Mouse (Mus musculus): Measurements from ENCODE around the gene Psmd9. TPM values are rescaled to one million over a fixed set of nuclear protein-coding genes. Genes with fewer than 3 reads are reported as not detected.

Psmd9 gene
- polyA plus RNA-seq, 1 experiment from 2014 or later, result 82.9 TPM

DNA sequence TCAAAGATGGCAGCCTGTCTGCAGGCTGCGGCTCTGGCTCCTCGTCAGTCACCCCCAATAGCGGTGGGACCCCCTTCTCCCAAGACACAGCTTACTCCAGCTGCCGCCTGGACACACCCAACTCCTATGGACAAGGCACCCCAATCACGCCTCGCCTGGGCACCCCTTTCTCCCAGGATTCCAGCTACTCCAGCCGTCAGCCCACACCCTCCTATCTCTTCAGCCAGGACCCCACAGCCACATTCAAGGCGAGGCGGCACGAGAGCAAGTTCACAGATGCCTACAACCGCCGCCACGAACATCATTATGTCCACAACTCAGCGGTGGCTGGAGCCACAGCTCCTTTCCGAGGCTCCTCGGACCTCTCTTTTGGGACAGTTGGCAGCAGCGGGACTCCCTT lies 21.6 kb upstream of the Psmd9 start:
- no peak overlapping the region for H3K9ac ChIP-seq (replicated peaks)
- 84% methylated on average over 17 of the region's 17 CpGs for WGBS
- peaks cover 37% of the 10 kb centered on the region for H3K36me3 ChIP-seq
- H3K4me3 ChIP-seq, result no peak overlapping the region
- H3K4me2 ChIP-seq (replicated peaks), result no peak overlapping the region
- no peaks in the 10 kb centered on the region for H3K27me3 ChIP-seq
- H3K9me3 ChIP-seq, result no peaks in the 10 kb centered on the region
- H3K27ac ChIP-seq (replicated peaks), result no peak overlapping the region
- no peak for ATAC-seq (replicated peaks)
- H3K4me1 ChIP-seq, result peaks cover 72% of the 10 kb centered on the region

DNA sequence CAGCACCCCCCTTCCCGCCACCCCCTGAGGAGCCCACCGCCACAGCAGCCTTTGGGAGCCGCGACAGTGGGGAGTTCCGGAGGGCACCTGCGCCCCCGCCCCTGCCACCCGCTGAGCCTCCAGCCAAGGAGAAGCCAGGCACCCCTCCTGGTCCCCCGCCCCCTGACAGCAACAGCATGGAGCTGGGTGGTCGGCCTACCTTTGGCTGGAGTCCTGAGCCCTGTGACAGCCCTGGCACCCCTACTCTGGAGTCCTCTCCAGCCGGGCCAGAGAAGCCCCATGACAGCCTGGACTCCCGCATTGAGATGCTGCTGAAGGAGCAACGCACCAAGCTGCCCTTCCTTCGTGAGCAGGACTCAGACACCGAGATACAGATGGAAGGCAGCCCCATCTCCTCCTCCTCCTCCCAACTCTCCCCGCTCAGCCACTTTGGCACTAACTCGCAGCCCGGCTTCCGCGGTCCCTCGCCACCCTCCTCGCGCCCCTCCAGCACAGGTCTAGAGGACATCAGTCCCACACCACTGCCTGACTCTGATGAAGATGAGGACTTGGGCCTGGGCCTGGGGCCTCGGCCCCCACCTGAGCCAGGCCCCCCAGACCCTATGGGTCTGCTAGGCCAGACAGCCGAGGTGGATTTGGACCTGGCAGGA lies 21.0 kb upstream of the Psmd9 start:
- 80% methylated on average over 25 of the region's 25 CpGs for WGBS
- H3K4me1 ChIP-seq, result peaks cover 72% of the 10 kb centered on the region
- H3K9ac ChIP-seq (replicated peaks), result peak overlapping the region; percentile 16; the same call in 1 of the 2 replicates
- no peak overlapping the region for H3K27ac ChIP-seq (replicated peaks)
- H3K4me3 ChIP-seq, result no peak overlapping the region
- no peak for ATAC-seq (replicated peaks)
- H3K9me3 ChIP-seq, result no peaks in the 10 kb centered on the region
- H3K27me3 ChIP-seq, result no peaks in the 10 kb centered on the region
- H3K4me2 ChIP-seq (replicated peaks), result no peak overlapping the region
- H3K36me3 ChIP-seq, result peaks cover 43% of the 10 kb centered on the region

DNA sequence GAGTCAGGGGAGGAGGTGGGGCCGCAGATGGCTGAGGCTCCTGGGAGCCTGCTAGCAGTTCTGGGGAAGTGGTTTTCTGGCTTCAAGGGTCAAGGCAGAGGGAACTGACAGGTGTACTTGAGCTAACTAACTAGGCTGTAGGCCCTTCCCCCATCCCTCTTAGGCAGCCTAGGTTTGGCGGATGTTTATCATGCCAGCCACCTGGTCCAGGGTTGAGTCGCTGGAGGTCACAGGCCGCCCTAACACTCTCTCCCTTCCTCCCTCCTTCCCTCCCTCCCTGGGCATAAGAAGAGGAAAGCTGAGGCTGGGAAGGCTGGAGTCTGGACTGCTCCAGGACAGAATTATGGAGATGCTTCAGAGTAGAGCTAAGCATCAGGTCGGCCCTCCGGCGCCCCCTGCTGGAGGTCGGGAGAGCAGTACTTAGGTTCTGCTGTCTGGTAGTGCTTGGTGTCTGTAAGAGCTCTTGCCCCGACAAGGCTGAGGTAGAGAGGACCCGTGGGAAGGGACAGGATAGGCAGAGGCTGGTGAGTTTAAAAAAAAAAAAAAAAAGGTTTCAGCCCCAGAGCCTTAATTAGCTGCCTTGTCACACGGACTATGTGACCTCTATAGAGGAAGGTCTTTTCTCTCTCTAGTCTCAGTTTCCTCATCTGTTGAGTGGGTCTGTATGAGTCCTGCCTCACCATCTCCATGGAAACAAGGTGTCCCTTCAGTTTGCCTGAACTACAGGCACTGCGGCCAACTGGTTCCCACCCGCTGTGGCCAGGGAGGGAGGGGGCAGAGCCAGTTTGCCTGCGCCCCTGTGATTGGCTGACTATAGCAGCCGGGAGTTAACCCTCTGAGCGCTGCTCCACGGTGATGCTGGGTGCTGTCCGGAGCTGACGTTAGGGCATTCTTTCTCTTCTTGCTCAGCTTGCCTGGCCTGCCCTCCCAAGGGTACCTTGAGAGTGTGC lies 19.5 kb upstream of the Psmd9 start:
- peaks cover 57% of the 10 kb centered on the region for H3K36me3 ChIP-seq
- peak overlapping the region; percentile 40 for H3K9ac ChIP-seq (replicated peaks)
- peak; percentile 81 for ATAC-seq (replicated peaks)
- no peaks in the 10 kb centered on the region for H3K9me3 ChIP-seq
- H3K4me1 ChIP-seq, result peaks cover 59% of the 10 kb centered on the region
- no peaks in the 10 kb centered on the region for H3K27me3 ChIP-seq
- H3K4me3 ChIP-seq, result peak overlapping the region; percentile 45
- WGBS, result 9% methylated on average over 19 of the region's 19 CpGs
- H3K27ac ChIP-seq (replicated peaks), result no peak overlapping the region
- H3K4me2 ChIP-seq (replicated peaks), result peak overlapping the region; percentile 70

DNA sequence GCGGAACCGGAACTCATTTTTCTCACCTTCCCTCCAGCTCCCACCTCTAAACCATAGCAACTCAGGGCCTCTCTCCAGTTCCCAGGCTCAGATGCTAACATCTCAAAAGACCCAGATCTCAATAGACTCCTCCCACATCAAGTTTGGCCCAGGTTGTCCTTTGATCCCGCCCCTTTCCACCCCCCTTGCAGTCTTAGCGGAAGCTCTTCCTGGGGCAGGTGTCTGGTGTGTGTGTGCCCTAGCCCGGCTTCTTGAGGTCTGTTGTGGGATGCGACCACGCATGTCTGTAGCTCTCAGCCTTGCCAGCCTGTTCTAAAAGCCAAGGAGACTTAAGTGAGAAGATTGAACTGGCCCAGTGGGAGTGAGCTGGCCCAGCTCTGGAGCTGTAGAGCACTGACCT lies 18.6 kb upstream of the Psmd9 start:
- H3K4me2 ChIP-seq (replicated peaks), result peak overlapping the region; percentile 70
- no peak overlapping the region for H3K27ac ChIP-seq (replicated peaks)
- peak overlapping the region; percentile 34 for H3K9ac ChIP-seq (replicated peaks)
- H3K27me3 ChIP-seq, result no peaks in the 10 kb centered on the region
- ATAC-seq (replicated peaks), result no peak
- H3K9me3 ChIP-seq, result no peaks in the 10 kb centered on the region
- peaks cover 59% of the 10 kb centered on the region for H3K36me3 ChIP-seq
- 48% methylated on average over 7 of the region's 7 CpGs for WGBS
- H3K4me3 ChIP-seq, result peak overlapping the region; percentile 45
- peaks cover 50% of the 10 kb centered on the region for H3K4me1 ChIP-seq

DNA sequence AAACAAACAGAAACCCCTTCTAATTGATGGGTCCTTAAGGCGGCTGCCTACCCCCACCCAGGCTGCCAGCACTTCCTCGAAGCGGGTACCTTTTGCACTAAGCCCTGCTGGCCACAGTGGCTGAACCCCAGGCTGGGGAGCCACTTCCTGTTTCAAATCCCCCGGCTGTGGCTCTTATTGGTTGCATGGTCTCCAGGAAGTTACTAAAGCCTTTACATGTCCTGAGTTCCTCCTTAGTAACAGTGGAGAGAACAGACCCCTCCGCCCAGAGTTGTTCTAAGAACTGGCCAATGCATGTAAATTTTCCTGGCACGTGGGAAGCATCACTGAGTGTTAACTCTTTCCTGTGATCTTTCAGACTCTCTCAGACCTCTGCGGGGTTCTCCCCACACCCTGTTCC lies 18.1 kb upstream of the Psmd9 start:
- Histone ChIP-seq H3K9ac (replicated peaks) (peak overlapping the region; percentile 34), H3K27ac (replicated peaks) (no peak overlapping the region), H3K36me3 (peaks cover 61% of the 10 kb centered on the region), H3K4me2 (replicated peaks) (peak overlapping the region; percentile 70), H3K4me1 (peaks cover 46% of the 10 kb centered on the region), H3K4me3 (peak overlapping the region; percentile 45), H3K27me3 (no peaks in the 10 kb centered on the region), H3K9me3 (no peaks in the 10 kb centered on the region)
- ATAC-seq (replicated peaks), result no peak
- WGBS, result 36% methylated on average over 7 of the region's 7 CpGs

DNA sequence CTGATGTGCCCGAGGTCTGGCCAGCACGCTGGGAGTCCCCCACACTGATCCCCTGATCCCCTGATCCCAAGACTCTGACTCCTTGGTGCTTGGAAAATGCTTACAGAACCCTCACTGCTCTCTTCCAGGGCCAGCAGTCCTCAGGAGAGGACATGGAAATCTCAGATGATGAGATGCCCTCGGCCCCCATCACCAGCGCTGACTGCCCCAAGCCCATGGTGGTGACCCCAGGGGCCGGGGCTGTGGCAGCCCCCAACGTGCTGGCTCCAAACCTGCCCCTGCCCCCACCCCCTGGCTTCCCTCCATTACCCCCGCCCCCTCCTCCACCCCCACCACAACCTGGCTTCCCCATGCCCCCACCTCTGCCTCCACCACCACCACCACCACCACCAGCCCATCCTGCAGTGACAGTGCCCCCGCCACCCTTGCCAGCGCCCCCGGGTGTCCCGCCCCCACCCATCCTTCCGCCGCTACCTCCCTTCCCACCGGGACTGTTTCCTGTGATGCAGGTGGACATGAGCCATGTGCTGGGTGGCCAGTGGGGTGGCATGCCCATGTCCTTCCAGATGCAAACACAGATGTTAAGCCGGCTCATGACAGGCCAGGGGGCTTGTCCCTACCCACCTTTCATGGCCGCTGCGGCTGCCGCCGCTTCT lies 17.4 kb upstream of the Psmd9 start:
- no peak for ATAC-seq (replicated peaks)
- WGBS, result 95% methylated on average over 19 of the region's 19 CpGs
- no peak overlapping the region for H3K9ac ChIP-seq (replicated peaks)
- no peaks in the 10 kb centered on the region for H3K9me3 ChIP-seq
- peaks cover 40% of the 10 kb centered on the region for H3K4me1 ChIP-seq
- no peak overlapping the region for H3K27ac ChIP-seq (replicated peaks)
- H3K4me2 ChIP-seq (replicated peaks), result peak overlapping the region; percentile 70; the same call in 1 of the 2 replicates
- H3K27me3 ChIP-seq, result no peaks in the 10 kb centered on the region
- H3K36me3 ChIP-seq, result peaks cover 62% of the 10 kb centered on the region
- no peak overlapping the region for H3K4me3 ChIP-seq

DNA sequence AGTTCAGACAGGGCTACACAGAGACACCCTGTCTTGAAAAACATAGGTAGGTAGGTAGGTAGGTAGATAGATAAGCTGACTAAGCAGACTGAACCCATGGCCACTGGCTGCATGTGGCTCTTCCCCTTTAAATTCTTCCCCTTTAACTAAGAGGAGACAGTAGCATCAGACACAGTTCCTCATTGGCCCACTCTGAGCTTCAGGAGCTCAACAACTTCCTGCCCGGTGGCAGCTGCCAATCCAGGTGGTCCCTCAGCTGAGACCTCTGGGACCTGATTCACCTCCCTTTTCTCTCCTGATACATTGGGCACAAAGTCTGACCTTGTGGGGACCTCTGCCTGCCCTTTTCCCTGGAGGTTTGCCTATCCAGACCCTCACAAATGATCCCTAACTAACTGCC lies 16.3 kb upstream of the Psmd9 start:
- no peak for ATAC-seq (replicated peaks)
- WGBS, result 71% methylated on average over 1 of the region's 1 CpGs

DNA sequence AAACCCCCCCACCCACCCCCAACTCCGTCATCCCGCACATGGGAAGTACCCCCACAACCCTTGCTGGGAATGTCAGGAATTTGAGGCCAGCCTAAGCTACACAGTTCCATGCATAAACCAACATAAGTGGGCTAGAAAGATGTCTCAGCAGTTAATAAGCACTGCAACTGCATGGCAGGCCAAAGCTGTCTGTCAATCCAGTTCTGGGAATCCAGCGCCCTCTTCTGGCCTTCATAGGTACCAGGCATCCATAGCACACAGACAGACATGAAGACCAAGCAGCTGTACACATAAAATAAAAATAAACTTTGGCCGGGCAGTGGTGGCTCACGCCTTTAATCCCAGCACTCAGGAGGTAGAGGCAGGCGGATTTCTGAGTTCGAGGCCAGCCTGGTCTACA lies 13.8 kb upstream of the Psmd9 start:
- no peaks in the 10 kb centered on the region for H3K9me3 ChIP-seq
- peaks cover 14% of the 10 kb centered on the region for H3K4me1 ChIP-seq
- no peak for ATAC-seq (replicated peaks)
- H3K36me3 ChIP-seq, result peaks cover 76% of the 10 kb centered on the region
- WGBS, result 53% methylated on average over 7 of the region's 7 CpGs
- no peak overlapping the region for H3K4me3 ChIP-seq
- no peak overlapping the region for H3K9ac ChIP-seq (replicated peaks)
- no peaks in the 10 kb centered on the region for H3K27me3 ChIP-seq
- H3K27ac ChIP-seq (replicated peaks), result no peak overlapping the region
- no peak overlapping the region for H3K4me2 ChIP-seq (replicated peaks)

More for the DNA sequence above, 16.3 kb upstream of the Psmd9 start:
- Histone ChIP-seq H3K4me2 (replicated peaks) (no peak overlapping the region), H3K4me3 (no peak overlapping the region), H3K9ac (replicated peaks) (no peak overlapping the region), H3K9me3 (no peaks in the 10 kb centered on the region), H3K4me1 (peaks cover 38% of the 10 kb centered on the region), H3K27ac (replicated peaks) (no peak overlapping the region), H3K36me3 (peaks cover 62% of the 10 kb centered on the region), H3K27me3 (no peaks in the 10 kb centered on the region)

DNA sequence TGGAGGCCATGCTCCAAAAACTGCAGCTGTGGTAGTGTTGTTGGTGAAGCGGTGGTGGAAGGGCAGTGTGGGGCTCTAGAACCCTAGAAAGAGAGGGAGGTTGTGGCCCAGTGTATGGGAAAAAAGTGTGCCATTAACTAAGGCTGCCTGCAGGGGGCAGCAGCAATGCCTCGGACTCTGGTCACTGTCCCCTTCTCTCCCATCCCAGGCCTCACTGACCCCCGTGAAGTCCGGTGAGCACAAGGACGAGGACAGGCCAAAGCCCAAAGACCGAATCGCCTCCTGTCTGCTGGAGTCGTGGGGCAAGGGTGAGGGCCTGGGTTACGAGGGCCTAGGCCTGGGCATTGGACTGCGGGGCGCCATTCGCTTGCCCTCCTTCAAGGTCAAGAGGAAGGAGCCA lies 12.4 kb upstream of the Psmd9 start:
- Histone ChIP-seq H3K9me3 (no peaks in the 10 kb centered on the region), H3K4me1 (peaks cover under 1% of the 10 kb centered on the region; the same call in 1 of the 2 replicates), H3K4me3 (no peak overlapping the region), H3K27ac (replicated peaks) (no peak overlapping the region), H3K27me3 (no peaks in the 10 kb centered on the region), H3K4me2 (replicated peaks) (no peak overlapping the region), H3K9ac (replicated peaks) (no peak overlapping the region), H3K36me3 (peaks cover 85% of the 10 kb centered on the region)
- ATAC-seq (replicated peaks), result no peak
- WGBS, result 91% methylated on average over 12 of the region's 12 CpGs

DNA sequence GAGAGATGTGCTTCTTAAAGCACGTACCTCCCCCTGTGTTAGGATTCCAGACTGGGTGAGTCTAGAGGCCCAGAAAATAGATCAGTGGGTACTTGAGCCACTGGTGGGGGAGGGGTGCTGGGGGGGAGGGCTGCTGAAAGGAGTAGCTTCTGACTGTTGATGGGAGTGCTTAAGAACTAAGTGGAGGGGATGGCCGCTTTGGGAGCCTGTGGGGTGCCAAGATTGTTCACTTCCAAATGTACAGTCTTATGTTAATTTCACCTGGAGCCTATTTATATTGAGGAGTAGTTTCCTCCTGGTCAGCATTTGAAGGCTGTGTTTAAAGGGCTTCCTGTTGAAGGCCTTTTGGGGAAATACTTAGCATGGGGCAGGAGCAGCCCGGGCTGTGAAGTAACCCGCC lies 11.2 kb upstream of the Psmd9 start:
- H3K4me2 ChIP-seq (replicated peaks), result no peak overlapping the region
- no peak overlapping the region for H3K4me3 ChIP-seq
- no peaks in the 10 kb centered on the region for H3K4me1 ChIP-seq
- H3K9me3 ChIP-seq, result no peaks in the 10 kb centered on the region
- WGBS, result 91% methylated on average over 4 of the region's 4 CpGs
- H3K27ac ChIP-seq (replicated peaks), result no peak overlapping the region
- H3K36me3 ChIP-seq, result peaks cover 84% of the 10 kb centered on the region
- H3K27me3 ChIP-seq, result no peaks in the 10 kb centered on the region
- no peak overlapping the region for H3K9ac ChIP-seq (replicated peaks)
- no peak for ATAC-seq (replicated peaks)

DNA sequence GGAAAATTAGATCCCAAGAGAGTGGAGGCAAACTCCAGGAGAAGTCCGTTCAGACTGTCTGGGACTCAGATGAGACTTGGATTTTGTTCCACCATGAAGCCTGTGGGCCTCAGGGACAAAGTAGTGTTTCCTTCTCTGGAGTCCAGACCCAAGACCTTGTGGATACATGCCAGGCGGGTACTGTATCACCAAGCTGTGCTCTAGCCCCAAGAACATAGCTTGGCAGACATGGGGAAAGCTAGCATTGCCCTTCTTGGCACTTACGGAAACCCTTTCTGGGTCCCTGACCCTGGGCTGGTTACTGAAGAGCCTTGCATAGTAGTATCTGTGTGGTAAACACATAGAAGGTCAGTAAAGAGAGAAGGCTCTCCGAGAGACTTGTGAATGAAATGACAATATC lies 9.8 kb upstream of the Psmd9 start:
- Histone ChIP-seq H3K36me3 (peaks cover 85% of the 10 kb centered on the region), H3K27me3 (no peaks in the 10 kb centered on the region), H3K27ac (replicated peaks) (no peak overlapping the region), H3K4me2 (replicated peaks) (no peak overlapping the region), H3K4me1 (no peaks in the 10 kb centered on the region), H3K9me3 (no peaks in the 10 kb centered on the region), H3K9ac (replicated peaks) (no peak overlapping the region), H3K4me3 (no peak overlapping the region)
- 90% methylated on average over 4 of the region's 4 CpGs for WGBS
- no peak for ATAC-seq (replicated peaks)

DNA sequence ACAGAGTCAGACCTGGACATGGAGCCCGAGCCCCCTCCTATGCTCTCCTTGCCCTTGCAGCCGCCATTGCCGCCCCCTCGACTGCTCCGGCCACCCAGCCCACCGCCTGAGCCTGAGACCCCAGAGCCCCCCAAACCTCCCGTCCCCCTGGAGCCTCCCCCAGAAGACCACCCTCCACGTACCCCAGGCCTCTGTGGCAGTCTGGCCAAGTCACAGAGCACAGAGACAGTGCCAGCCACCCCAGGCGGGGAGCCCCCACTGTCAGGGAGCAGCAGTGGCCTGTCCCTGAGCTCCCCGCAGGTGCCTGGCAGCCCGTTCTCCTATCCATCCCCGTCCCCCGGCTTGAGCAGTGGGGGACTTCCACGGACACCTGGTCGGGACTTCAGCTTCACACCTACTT lies 9.3 kb upstream of the Psmd9 start:
- Histone ChIP-seq H3K27ac (replicated peaks) (no peak overlapping the region), H3K4me2 (replicated peaks) (no peak overlapping the region), H3K9me3 (no peaks in the 10 kb centered on the region), H3K9ac (replicated peaks) (no peak overlapping the region), H3K36me3 (peaks cover 85% of the 10 kb centered on the region), H3K27me3 (no peaks in the 10 kb centered on the region), H3K4me1 (no peaks in the 10 kb centered on the region), H3K4me3 (no peak overlapping the region)
- ATAC-seq (replicated peaks), result no peak
- WGBS, result 87% methylated on average over 15 of the region's 15 CpGs
